Mouse (Mus musculus): ENCODE measurements around the gene Rundc1. TPM values are rescaled to one million over a fixed set of nuclear protein-coding genes. Genes with fewer than 3 reads are reported as not detected.

Gene Rundc1
- 29.4 TPM in 2 replicates for polyA plus RNA-seq (2012; rRNA removed)

GRCm38 (mm10) chr11:101424925-101425813, at the start of gene Rundc1, which contains the start of gene Ptges3l:
Rundc1 (plus strand) TSS chr11:101425085.
Ptges3l (minus strand) TSS chr11:101425333.

DNA sequence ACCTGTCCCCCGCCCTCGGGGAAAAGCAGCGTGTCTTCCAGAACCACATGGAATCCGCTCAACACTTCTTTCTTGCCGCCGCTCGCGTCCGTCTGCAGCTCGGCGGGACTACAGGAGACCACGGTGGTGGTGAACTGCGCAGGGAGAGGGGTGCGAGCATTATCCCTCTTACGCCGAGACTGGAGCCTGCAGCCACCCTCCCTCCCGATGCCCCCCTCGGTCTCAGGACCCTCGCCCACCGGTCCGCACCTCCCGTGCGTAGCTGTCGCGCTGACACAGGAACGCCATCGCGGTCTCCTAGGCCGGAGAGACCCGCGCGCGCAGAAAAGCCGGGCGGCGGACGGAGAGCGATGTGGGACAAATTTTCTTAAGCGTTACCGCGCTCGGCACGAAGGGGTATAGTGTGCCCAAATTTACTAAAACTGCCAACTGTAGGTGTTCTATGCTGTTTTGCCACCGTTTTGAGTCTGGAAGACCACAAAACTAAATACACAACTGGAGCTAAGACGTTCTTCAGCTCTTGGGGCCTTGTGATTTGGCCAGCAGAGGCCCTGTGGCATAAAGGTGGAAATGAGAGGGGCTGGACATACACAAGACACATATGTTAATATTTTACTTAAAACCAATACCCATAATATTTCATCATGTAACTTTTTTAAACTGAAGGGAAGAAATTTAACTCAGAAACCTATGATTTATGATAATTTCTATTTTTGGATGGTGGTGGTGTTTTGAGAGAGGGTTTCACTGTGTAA, 7.6 kb upstream of the Rundc1 start, which contains the start of gene Aarsd1:
Gene Aarsd1 (minus strand): TSS at position 515 of the 755 bp plus-strand sequence.

DNA sequence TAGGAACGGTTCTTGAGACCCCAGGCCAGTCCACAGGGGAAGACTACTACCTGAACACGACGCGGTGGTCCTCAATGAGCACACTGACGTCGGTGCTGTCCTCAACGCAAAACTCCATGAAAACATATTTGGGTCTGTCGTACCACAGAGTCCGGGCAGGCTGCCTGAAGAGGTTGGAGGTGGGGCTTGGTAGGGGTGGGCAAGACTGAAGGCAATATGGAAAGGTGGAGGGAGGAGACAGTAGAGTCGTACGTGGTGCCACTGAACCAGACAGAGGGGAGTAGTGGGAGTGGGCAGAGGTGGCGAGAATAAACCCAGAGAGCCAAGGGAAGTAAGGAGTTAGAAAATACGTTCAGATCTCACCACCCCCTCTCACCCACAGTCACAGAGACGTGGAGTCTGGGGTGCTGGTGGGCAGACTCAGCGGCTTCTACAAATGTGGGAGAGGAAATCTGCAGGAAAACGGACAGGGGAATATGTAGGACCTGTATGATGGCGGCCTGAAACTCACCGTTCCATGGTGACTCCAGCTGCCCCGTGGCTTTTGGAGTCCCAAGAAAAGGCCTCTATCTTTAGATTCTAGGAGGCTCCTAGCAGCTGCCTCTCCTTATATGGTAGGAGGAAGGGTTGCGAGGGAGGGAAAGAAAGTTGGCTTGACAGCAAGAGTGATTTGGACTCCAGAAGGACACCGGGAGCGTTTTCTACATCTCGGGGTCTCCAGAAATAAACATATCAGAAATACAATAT, 607 bp upstream of the Rundc1 start, which contains the start of gene Gm27029:
Gene Gm27029 (minus strand): TSS at position 692 of the 747 bp plus-strand sequence.

GRCm38 (mm10) chr11:101442127-101442693, 17.3 kb downstream of the Rundc1 start, which contains the start of gene Rpl27:
Rpl27 (plus strand) TSS chr11:101442298.

DNA sequence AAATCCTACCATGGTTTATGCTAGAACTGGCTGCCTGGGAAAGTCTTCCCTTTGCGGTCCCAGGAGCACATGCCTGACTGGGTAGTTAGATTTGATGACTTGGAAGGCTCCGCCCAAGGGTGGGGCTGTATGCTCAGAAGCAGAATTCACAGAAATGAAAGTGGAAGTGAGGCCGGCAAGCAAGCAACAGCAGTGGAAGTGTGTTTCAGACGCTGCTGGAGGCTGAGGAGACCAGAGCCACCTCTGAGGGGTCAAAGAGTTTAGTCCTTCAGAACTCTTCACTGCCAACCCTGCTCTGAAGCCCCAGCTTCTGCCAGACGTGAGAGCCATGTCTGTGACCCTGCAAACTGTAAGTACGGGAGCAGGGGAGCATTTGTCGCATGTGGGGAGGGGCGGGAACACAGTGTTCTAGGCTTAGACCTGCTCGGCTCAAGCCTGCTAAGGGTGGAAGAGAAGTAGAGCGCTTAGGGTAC, 23.4 kb downstream of the Rundc1 start, which contains the start of gene Ifi35:
Gene Ifi35 (plus strand): TSS at position 134 of the 473 bp plus-strand sequence.

DNA sequence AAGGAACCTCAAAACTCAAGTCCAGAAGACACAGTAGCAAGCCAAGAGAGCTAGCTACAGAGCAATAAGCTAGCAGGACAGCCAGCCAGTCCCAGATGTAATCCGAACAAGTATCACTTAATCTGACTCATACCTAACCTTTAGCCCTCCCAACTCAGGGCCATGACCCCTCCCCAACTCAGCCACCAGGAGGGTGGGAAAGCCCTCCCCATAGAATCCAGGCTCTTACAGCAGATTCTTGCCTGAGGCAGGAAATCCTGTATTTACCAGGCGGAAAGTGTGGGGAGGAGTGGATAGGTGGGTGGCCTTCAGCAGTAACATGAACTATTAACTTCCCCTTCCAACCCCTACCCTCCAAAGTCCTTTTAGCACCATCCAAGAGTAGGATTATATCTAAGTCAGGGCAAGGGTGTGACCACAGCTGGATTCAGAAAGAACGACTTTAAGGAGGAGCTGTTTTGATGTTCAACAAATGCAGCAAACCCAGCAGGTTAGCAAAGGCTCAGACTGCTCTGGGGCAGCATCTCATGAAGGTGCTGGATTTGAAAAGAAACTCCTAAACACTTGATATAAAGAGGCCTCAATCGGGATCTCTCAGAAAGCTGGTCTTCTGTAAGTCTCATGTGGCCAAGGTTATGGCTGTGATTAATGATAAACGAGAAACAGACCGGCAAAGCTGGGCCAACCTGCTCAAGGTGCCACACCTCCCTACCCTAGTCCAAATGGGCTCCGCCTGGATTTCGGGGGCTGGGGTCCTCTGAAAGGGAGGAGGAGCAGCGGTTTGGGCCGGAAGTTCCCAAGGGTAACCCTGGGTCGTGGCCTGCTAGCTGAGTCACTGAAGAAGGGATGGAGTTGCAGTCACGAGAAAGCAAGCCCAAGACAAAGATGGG, 39.6 kb downstream of the Rundc1 start, which contains the start of gene Rnd2:
Gene Rnd2 (plus strand): TSS at position 789 of the 890 bp plus-strand sequence.

DNA sequence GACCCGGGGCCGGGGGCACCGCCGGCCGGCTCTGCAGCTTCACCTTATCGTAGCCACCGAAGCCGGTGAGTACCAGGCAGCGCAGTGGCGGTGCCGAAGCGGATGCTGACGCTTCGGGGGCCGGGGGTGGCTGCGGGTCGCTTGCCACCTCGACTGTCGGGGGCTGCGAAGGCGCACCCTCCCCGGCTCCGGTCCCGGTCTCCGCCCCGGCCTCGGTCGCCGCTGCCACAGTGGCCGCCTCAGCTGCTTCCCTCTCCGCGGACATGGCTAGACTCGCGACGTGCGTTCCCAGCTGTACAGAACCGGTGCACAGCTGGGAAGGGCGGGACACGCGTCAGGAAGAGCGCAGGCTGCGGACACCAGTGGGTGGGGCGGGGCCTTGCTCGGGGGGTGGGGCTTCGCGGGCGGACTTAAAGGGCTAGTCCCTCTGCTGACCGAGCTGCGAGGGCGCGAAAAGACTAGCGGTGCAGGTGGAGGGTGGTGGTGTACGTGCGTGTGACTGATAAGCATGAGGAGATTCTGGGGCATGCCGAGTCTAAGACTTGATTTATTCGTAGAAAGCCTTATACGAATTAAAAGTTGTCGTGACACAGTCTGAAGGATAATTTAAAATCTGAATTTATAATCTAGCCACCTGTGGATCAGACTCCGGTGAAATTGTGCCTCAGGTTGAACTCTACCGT, 41.1 kb downstream of the Rundc1 start, which contains the start of gene Vat1:
Gene Vat1 (minus strand): TSS at position 362 of the 683 bp plus-strand sequence.

Other genes with a start within 250 kb of the Rundc1 start
- 0.78 and 0.87 TPM in 2 replicates for gene Ccr10, start 249.6 kb upstream of the Rundc1 start, polyA plus RNA-seq (2012; rRNA removed)
- gene Ezh1, start 198.6 kb upstream of the Rundc1 start, polyA plus RNA-seq (2012; rRNA removed) = 33.7 and 37.5 TPM in 2 replicates
- 128 and 138 TPM in 2 replicates for gene Ramp2, start 179.1 kb upstream of the Rundc1 start, polyA plus RNA-seq (2012; rRNA removed)
- gene Vps25, start 171.4 kb upstream of the Rundc1 start, polyA plus RNA-seq (2012; rRNA removed) = 49.4 and 63.9 TPM in 2 replicates
- gene Wnk4, start 164.5 kb upstream of the Rundc1 start, polyA plus RNA-seq (2012; rRNA removed) = 11.7 and 13.1 TPM in 2 replicates
- 0.13 and 0.33 TPM in 2 replicates for gene Cntd1, start 146.1 kb upstream of the Rundc1 start, polyA plus RNA-seq (2012; rRNA removed)
- gene Coa3, start 146.0 kb upstream of the Rundc1 start, polyA plus RNA-seq (2012; rRNA removed) = 236 and 502 TPM in 2 replicates
- 129 and 200 TPM in 2 replicates for gene Becn1, start 122.8 kb upstream of the Rundc1 start, polyA plus RNA-seq (2012; rRNA removed)
- 45.8 and 60.3 TPM in 2 replicates for gene Psme3, start 108.9 kb upstream of the Rundc1 start, polyA plus RNA-seq (2012; rRNA removed)
- gene Aoc2, start 100.0 kb upstream of the Rundc1 start, polyA plus RNA-seq (2012; rRNA removed) = 9.2 and 10.4 TPM in 2 replicates
- 104 and 107 TPM in 2 replicates for gene Aoc3, start 94.5 kb upstream of the Rundc1 start, polyA plus RNA-seq (2012; rRNA removed)
- gene G6pc, start 57.5 kb upstream of the Rundc1 start, polyA plus RNA-seq (2012; rRNA removed) = 0.10 and 0.18 TPM in 2 replicates
- gene Aarsd1, start 7.5 kb upstream of the Rundc1 start, polyA plus RNA-seq (2012; rRNA removed) = 29.9 and 36.8 TPM in 2 replicates
- gene Gm27029, start 289 bp upstream of the Rundc1 start, polyA plus RNA-seq (2012; rRNA removed) = 0.37 and 0.47 TPM in 2 replicates
- gene Ptges3l, start 248 bp downstream of the Rundc1 start, polyA plus RNA-seq (2012; rRNA removed) = 3.0 and 3.7 TPM in 2 replicates
- gene Rpl27, start 17.2 kb downstream of the Rundc1 start, polyA plus RNA-seq (2012; rRNA removed) = 502 and 570 TPM in 2 replicates
- gene Ifi35, start 23.3 kb downstream of the Rundc1 start, polyA plus RNA-seq (2012; rRNA removed) = 34.0 and 41.4 TPM in 2 replicates
- gene Rnd2, start 39.9 kb downstream of the Rundc1 start, polyA plus RNA-seq (2012; rRNA removed) = 51.3 and 74.9 TPM in 2 replicates
- gene Vat1, start 41.1 kb downstream of the Rundc1 start, polyA plus RNA-seq (2012; rRNA removed) = 177 and 199 TPM in 2 replicates
- gene Brca1, start 126.9 kb downstream of the Rundc1 start, polyA plus RNA-seq (2012; rRNA removed) = 1.8 and 2.1 TPM in 2 replicates
- 125 and 130 TPM in 2 replicates for gene Nbr1, start 127.1 kb downstream of the Rundc1 start, polyA plus RNA-seq (2012; rRNA removed)
- gene Tmem106a, start 157.2 kb downstream of the Rundc1 start, polyA plus RNA-seq (2012; rRNA removed) = 22.4 and 28.1 TPM in 2 replicates
- not detected in 2 replicates for gene Gm11634, start 174.2 kb downstream of the Rundc1 start, polyA plus RNA-seq (2012; rRNA removed)
- gene Rdm1, start 202.1 kb downstream of the Rundc1 start, polyA plus RNA-seq (2012; rRNA removed) = 23.0 and 23.3 TPM in 2 replicates
- 19.7 and 24.1 TPM in 2 replicates for gene Arl4d, start 240.5 kb downstream of the Rundc1 start, polyA plus RNA-seq (2012; rRNA removed)